Mouse (Mus musculus) layer of hippocampus, postnatal 14 days (tissue): ENCODE measurements around the gene Zfp92. TPM values are rescaled to one million over a fixed set of nuclear protein-coding genes. Genes with fewer than 3 reads are reported as not detected.
"Not testable (repeated sequence)": the region's sequence is repeated elsewhere in the genome, so short reads cannot be mapped to it uniquely, and the experiment has no call there.

Source experiments
- DNase-seq, 2 experiments: peaks; one replicate each; pipeline ENCODE4 v3.0.0; 2021 to 2022; ENCODE audit warnings: low spot score in 2 of 2, mixed read lengths in 1 of 2
- long read RNA-seq, 2 experiments: library from polyadenylated mRNA; stranded (forward); transcript quantifications; one replicate each; pipeline ENCODE4 v2.0.0; 2021
- total RNA-seq, 2 experiments: library from RNA; stranded (reverse); gene quantifications; 2 replicates each; pipeline ENCODE4 v1.2.3; 2021

Gene Zfp92
- total RNA-seq = 1 to 10 TPM; 2.1 to 3.0 TPM
- long read RNA-seq, experiment 1, full-length matches to known transcripts = 1 of 2 reads
- long read RNA-seq, experiment 1, partial matches to known transcripts = 0 of 2 reads
- long read RNA-seq, experiment 1, other reads (novel, unspliced or antisense) = 1 of 2 reads
- long read RNA-seq, experiment 2, partial matches to known transcripts = 0 of 2 reads
- long read RNA-seq, experiment 2, other reads (novel, unspliced or antisense) = 2 of 2 reads

DNA sequence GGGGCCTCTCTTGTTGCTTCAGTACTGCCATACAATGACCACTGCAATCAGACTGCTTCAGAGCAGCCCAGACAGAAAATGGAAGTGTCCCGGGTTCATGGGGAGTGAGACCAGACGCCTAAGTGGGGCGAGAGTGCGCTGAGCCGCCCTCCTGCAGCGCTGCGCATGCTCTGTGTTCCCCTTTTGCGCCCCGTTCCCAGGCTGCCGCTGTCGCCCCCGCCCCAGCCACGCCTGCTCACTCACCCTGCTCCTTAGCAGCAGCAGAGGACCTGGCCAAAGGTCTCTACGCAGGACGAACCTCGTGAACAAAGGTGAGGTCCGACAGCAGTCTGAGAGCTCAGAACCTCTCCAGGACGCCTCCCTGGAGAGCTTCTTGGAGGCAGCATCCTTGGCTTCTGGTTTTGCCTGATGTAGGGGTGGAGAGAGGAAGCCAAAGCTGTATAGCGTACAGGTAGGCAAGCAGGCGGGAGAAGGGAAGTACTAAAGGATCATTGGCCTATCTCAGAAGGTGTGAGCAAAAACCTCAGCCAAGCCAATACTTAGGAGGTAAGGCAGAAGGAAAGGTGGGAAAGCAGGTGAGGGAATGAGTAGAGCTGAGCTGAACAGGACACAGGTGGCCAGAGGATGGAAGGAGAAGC lies at the start of gene Zfp92:
Gene Zfp92, plus strand, starts transcription at position 217 of the 638 bp plus-strand sequence.
- peak in 1 of 2 experiments; percentile 6 for DNase-seq

DNA sequence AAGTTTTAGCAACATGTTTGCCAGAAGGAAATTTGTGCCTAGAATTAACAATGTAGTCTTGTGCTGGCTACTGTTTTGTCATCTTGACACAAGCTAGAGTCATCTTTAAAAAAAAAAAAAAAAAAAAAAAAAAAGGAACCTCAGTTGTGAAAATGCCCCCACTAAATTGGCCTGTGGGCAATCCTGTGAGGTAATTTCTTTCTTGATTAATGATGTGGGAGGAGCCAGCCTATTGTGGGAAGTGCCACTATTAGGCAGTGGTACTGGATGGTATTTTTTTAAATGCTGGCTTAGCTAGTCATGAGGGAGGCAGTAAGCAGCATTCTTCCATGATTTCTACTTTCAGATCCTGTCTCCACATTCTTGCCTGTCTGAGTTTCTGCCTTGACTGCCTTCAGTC lies 47.6 kb upstream of the Zfp92 start:
- no peak for DNase-seq

GRCm38 (mm10) chrX:73384419-73384818 lies 26.5 kb upstream of the Zfp92 start:
- peak; percentile 1 to 2 for DNase-seq

DNA sequence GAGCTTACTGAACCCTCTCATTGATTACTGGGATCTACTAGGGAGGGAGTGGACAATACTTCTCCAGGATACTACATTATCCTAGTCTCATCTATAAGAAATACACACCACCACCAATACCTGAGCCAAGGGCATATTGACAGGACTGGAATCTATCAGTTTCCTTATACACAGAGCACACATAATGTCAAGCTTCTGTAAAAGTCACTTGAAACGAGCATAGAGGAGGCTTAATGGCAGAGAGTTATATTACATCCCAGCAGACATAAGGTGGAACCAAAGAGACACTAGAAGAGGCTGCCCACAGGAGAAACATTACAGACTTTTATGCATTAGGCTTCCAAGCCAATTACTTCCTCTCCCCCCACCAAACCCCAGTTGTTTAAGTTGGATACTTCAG lies 26.0 kb upstream of the Zfp92 start:
- no peak for DNase-seq

- DNase-seq = no peak
Observed at GRCm38 (mm10) chrX:73391481-73391880, 19.4 kb upstream of the Zfp92 start.

DNA sequence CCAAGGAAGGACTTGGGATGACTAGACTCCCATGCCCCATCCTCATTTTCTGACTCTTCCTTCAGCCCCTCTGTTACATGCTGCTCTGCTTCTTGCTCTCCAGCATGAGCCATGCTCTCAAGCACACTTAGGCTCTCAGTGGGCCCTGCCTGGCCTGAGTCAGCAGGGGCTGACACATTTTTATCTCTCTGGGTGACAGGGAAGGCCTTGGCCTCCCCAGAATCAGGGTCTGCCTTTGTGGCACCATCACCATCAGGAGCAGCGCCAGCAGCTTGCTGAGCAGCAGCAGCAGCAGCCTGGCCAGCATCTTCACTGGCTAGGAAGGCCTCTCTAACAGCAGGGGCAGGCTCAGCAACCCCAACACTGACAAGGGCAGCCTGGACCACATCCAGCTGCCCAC lies 14.4 kb upstream of the Zfp92 start:
- DNase-seq = no peak

DNA sequence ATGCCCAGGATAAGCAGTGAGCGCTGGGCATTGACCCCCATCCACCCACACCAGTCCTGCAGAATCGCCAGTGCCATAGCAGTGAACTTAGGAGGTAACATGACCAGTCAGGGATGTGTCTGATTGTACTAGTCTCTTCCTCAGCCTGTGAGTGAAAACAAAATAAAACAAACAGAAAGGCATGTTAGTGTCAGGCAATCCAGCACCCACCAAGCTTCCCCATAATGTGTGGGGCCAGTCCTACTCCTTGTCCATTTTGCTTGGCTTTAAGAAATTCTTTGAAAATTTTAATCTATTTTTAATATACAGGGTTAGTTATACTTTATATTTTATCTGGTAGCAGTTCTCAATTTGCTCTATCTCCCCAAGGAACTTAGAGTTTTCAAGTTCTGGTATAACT lies 12.3 kb upstream of the Zfp92 start, which contains the start of gene Gm18336:
Gene Gm18336, minus strand, starts transcription at position 101 of the 400 bp plus-strand sequence.
- not testable (repeated sequence) for DNase-seq

- DNase-seq = no peak
Observed at GRCm38 (mm10) chrX:73400951-73401350, 9.9 kb upstream of the Zfp92 start.

DNA sequence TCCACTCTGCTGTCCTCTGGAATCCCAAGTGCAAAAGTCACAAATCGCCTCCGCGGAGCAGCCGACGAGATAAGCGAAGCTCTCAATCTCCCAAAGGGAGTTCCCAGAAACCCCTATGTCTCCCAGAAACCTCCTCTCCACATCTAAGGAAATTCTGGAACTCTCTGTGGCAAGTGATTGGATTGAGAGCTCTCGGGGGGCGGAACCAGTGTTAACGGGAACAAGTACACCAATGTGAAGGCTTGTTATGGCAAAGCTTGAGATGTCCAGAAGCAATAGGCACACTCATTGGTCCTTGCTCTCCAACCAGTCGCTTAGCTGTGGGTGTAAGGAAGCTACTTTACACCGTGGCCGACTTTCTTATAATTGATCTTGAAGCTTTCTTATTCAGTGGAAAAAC lies 9.3 kb upstream of the Zfp92 start:
- no peak for DNase-seq

DNA sequence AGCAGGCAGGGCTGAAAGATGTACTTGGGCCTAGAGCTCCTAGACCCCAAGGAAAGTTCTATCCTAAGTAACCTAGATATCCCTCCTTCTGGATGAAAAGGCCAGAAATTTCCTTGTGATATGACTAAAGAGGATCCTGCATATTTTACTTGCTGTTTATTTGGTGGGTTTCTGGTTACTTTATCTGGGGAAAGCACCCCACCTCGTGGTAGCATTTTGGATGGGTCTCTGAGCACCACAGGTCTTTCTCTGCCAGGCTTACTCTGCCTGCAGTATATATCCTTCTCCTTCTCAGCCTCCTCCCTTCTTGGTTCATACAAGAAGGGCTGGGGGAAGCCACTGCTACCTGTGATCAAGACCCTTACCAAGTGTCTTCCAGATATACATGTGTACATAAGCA lies 1.9 kb downstream of the Zfp92 start:
- no peak for DNase-seq

DNA sequence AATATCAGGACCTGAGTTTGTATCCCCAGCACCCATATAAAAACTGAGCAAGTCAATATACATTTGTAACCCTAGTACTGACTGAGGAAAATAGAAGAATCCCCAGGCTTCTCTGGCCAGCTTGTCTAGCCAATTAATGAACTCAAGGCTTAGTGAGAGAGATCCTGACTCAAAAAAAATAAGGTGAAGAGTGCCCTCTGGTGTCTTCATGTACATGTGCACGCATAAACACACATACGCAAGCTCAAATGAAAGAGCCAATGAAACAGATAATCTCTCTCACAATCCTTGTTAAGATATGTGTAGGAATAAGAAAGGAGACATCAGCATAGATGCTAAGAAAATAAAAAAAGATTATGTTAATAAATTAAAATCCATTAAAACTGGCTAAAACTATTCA lies 19.1 kb downstream of the Zfp92 start:
- peak in 1 of 2 experiments; percentile 17 for DNase-seq

DNA sequence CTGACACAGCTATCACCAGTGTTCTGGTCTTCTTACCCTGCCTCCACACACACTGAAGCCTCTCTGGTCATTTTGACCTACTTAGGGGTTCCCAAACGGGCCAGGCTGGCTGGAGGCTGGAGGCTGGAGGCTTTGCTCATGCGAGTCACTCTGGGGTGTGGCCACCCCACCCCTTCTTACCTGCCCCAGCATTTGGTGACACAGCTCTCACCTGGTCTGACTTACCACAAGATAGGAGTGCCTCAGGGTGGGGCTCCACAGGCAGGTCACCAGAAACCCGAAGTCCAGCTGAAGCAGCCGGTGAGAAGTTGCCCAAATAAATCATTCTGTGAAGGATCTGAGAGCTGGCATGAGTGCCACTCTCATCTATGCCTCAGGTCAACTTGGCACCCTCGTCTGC lies 22.0 kb downstream of the Zfp92 start:
- no peak for DNase-seq

DNA sequence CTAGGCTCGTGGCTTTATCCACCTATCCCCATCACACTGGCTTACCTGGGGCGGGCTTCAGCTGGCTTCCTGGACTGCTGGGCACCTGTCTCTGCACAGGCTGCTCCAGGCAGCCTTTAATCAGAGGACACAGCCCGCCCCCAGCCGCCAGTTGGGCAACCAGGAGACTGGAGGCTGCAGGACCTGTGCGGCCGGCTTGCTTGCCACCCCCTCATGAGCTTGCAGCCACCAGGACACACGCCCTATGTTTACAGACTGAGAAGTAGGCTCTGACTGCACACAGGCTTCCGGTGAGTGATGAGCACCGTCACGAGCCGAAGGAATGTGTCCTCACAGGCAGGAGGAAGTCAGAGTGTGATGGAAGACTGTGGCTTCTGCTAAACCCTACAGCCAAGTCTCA lies 24.4 kb downstream of the Zfp92 start, which contains the start of gene Trex2:
Gene Trex2, minus strand, starts transcription at position 93 of the 400 bp plus-strand sequence.
- no peak for DNase-seq

DNA sequence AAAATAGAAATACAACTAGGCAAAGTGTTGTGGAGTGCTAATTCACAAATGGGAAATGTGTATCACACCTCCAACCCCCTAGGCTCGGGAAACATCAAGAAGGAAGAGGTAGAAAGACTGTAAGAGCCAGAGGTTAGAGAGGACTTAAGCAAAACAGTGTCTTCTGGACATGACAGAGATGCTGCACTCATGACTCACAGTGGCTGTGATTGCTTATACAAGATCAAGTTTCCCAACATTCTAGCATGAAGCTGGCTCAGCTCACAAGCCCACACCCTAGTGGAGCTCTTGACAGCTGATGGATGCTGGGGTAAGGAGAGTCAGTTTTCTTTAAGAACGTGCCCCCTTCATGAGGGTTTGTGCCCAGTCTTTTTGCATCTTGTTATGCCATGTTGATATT lies 30.5 kb downstream of the Zfp92 start:
- DNase-seq = no peak

DNA sequence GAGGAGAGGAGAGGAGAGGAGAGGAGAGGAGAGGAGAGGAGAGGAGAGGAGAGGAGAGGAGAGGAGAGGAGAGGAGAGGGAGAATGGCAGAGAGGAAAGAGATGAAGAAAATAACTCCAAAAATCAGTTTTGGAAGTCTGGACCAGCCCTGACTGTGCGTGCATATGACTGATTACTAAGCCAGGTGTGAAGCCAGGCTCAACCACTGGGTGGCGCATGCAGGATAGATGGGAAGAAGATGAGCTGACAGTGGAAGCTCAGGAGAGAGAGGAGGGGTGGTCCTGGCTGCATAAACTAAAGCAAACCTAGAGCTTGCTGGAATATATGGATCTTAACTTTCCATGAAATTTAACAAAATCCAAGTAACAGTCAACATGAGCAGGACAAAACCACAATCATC lies 41.1 kb downstream of the Zfp92 start:
- peak; percentile 45 to 55 for DNase-seq

- DNase-seq = peak; percentile 83 to 93
Observed at GRCm38 (mm10) chrX:73458877-73459392, 48.0 kb downstream of the Zfp92 start, which contains the start of gene Haus7. Gene Haus7 (minus strand): TSS chrX:73459044.

DNA sequence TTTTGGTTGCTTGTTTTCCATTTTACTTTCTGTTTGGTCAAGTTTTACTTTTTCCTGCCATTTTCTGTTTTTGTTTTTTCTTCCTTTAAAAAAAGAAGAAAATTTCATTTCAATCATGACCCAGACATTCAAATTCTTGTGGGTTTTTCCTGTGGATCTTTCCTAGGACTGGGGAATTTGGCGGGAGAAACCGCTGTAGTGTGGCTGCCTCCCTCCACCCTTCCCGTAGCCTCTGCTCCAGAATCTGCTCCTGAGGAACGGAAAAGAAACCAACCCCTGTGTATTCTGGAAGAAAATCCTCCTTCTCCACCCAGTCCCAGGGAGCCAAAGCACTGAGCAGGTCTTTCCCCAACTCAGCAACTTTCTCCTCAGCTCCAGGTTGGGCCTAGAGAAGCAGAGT lies 49.9 kb downstream of the Zfp92 start:
- DNase-seq = no peak

- DNase-seq = no peak
Observed at GRCm38 (mm10) chrX:73465483-73466186, 54.7 kb downstream of the Zfp92 start.

GRCm38 (mm10) chrX:73467446-73468241 lies 56.7 kb downstream of the Zfp92 start:
- DNase-seq = no peak

DNA sequence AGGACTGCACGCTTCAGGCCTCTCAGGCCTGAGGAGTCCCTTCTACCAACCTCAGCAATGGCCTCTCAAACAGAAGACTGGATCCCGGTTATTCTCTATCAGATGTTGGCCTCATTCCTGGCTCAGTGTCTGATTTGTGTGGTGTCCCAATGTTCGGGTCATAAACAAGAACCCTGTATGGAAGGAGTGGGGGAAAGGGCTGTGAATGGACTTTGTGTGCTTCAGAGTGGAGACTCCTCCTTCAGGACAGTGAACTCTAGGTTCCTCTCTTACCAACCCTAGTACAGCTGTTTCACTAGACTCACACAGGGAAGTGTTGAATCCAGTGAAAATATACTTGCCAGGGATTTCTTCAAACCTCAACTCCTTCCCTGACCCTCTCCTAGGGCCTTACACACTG lies 57.4 kb downstream of the Zfp92 start:
- no peak for DNase-seq

- no peak for DNase-seq
Observed at GRCm38 (mm10) chrX:73468752-73469151, 57.9 kb downstream of the Zfp92 start.
